Mouse (Mus musculus): ENCODE measurements around the gene Scarb2.

- TF ChIP-seq CTCF (IDR thresholded peaks at IDR 0.05; ENCODE audit: insufficient read depth, low read length) (no peak), POLR2A (IDR thresholded peaks at IDR 0.05; ENCODE audit: borderline replicate concordance, extremely low read depth, low read depth, low read length) (no peak)
Measured at GRCm38 (mm10) chr5:92434070-92434469, 72.6 kb downstream of the Scarb2 start.

Data from lung, adult 2 months (tissue).